Mouse (Mus musculus) cortical plate, adult 2 months (tissue): ENCODE measurements at regions not wholly inside any gene's neighbourhood (a gene's known extent, or its start where the extent isn't known, plus 50 kb on each side); places are given as distances from the start of the nearest gene placed in this dataset.

Experiments
- CTCF ChIP-seq: fragments of 200-500 bp; IDR thresholded peaks from 2 replicates; pipeline ENCODE4 v1.5.1; 2011; ENCODE audit warnings: mild to moderate bottlenecking, control low read depth, low read length; ENCODE audit not compliant: insufficient read depth; ENCODE audit errors: extremely low read depth
- POLR2A ChIP-seq: fragments of 200-500 bp; IDR thresholded peaks from 2 replicates; pipeline ENCODE4 v1.6.1; 2011; ENCODE audit warnings: mild to moderate bottlenecking, low read length, control low read depth; ENCODE audit not compliant: insufficient read depth; ENCODE audit errors: extremely low read depth

DNA sequence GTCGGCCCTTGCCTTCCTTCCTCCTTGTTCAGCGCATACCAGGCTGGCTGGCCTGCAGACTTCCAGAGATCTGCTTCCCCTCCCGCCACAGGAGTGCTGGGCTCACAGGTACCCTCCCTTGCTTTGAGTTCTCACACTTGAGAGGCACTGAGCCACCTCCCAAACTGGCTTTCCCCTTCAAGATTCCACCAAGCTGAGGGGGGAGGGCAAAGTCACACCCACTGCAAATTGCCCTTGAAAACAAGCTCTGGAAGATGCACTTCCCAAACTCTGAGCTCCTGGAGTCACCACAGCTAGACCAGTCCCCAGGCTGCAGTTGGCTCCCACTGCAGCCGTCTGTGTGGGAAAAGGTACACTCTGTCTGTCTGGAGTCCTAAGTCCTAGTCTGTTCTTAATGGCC, 142.1 kb upstream of the Slc22a12 start:
- TF ChIP-seq POLR2A: no peak
- no peak for TF ChIP-seq CTCF
